Mouse (Mus musculus) ES-E14 (cell line): ENCODE results near the gene Pla2g2c. TPM values are rescaled to one million over a fixed set of nuclear protein-coding genes. Genes with fewer than 3 reads are reported as not detected.

Source experiments
- DNase-seq: peaks from one replicate; pipeline ENCODE4 v3.0.0-alpha.2; 2013; ENCODE audit warnings: low read depth, low spot score
- H3K27ac ChIP-seq: 2 replicates; pipeline ENCODE4 v1.5.1; 2012; ENCODE audit warnings: low read depth, mild to moderate bottlenecking, low read length, moderate library complexity, mixed read lengths; ENCODE audit not compliant: poor library complexity, insufficient read depth, severe bottlenecking
- H3K36me3 ChIP-seq: 2 replicates; pipeline ENCODE4 v1.6.1; 2012; ENCODE audit warnings: mild to moderate bottlenecking, low read length, moderate library complexity, mixed read lengths; ENCODE audit not compliant: control insufficient read depth, poor library complexity, insufficient read depth, severe bottlenecking
- H3K4me1 ChIP-seq, 2 experiments: fragments of 150-350 bp in 1 of 2; sonication (generic) in 1 of 2; 2 replicates each; pipeline ENCODE4 v1.6.1; 2012; ENCODE audit warnings: low read length in 2 of 2, mild to moderate bottlenecking in 1 of 2, mixed read lengths in 1 of 2; ENCODE audit not compliant: control insufficient read depth in 2 of 2, insufficient read depth in 2 of 2, poor library complexity in 1 of 2
- H3K4me3 ChIP-seq, 2 experiments: fragments of 150-350 bp in 1 of 2; sonication (generic) in 1 of 2; 2 replicates each; pipeline ENCODE4 v1.5.1; 2012; ENCODE audit warnings: low read length in 2 of 2, low read depth in 1 of 2, mild to moderate bottlenecking in 1 of 2, mixed read lengths in 1 of 2; ENCODE audit not compliant: insufficient read depth in 1 of 2, poor library complexity in 1 of 2, severe bottlenecking in 1 of 2
- H3K9ac ChIP-seq: 2 replicates; pipeline ENCODE4 v1.6.1; 2012; ENCODE audit warnings: low read depth, mild to moderate bottlenecking, low read length, mixed read lengths; ENCODE audit not compliant: poor library complexity, insufficient read depth, severe bottlenecking
- H3K9me3 ChIP-seq: fragments of 150-350 bp; sonication (generic); 2 replicates; pipeline ENCODE4 v1.6.1; 2012; ENCODE audit warnings: low read depth, mild to moderate bottlenecking, low read length; ENCODE audit not compliant: control insufficient read depth, insufficient read depth
- CHD2 ChIP-seq: IDR thresholded peaks from 2 replicates; pipeline ENCODE4 v1.6.1; 2014; ENCODE audit warnings: mild to moderate bottlenecking, low read depth, low read length, inconsistent platforms
- HCFC1 ChIP-seq: IDR thresholded peaks from 2 replicates; pipeline ENCODE4 v1.6.1; 2012; ENCODE audit warnings: low read length, inconsistent platforms, borderline replicate concordance; ENCODE audit not compliant: insufficient read depth
- MAFK ChIP-seq: IDR thresholded peaks from 2 replicates; pipeline ENCODE4 v1.6.1; 2014; ENCODE audit warnings: mild to moderate bottlenecking, low read depth, low read length, inconsistent platforms; ENCODE audit not compliant: insufficient read depth
- ZC3H11A ChIP-seq: IDR thresholded peaks from 2 replicates; pipeline ENCODE4 v1.6.1; 2012; ENCODE audit warnings: low read depth, mild to moderate bottlenecking, inconsistent platforms, low read length, borderline replicate concordance
- ZNF384 ChIP-seq: IDR thresholded peaks from 2 replicates; pipeline ENCODE4 v1.6.1; 2012; ENCODE audit warnings: low read depth, low read length, inconsistent platforms
- in situ Hi-C, 2 experiments: fragments of 600-800 bp; cut with MboI; formaldehyde crosslinking; loops; one replicate each; pipeline ENCODE4 v1.15.1; 2025; ENCODE audit warnings: low sequenced_read_pairs in 2 of 2, inconsistent platforms in 1 of 2; ENCODE audit not compliant: unreplicated experiment in 2 of 2
- total RNA-seq: library from RNA; depleted of rRNA; stranded (reverse); fragments of 300-350 nt; gene quantifications from 2 replicates; pipeline ENCODE4 v1.2.3, GENCODE M21; 2012

Pla2g2c gene
- total RNA-seq, 1 experiment: 0.54 TPM

- H3K36me3 ChIP-seq: no peaks in the 10 kb centered on the region
- no peak overlapping the region for H3K4me3 ChIP-seq
- TF ChIP-seq HCFC1: no peak
- in situ Hi-C loops: loop anchor here in 1 of 2 experiments (10.0 kb wide), 1 partner anchor 259 kb away; no protein-coding TSS in a partner anchor
- no peak overlapping the region for H3K27ac ChIP-seq
- no peak overlapping the region for H3K9ac ChIP-seq
- no peak for DNase-seq
- peaks cover 6 to 28% of the 10 kb centered on the region in 2 experiments; a peak in 3 of 4 replicates for H3K4me1 ChIP-seq
- no peaks in the 10 kb centered on the region for H3K9me3 ChIP-seq
Observed at GRCm38 (mm10) chr4:138703591-138703990, 21.0 kb upstream of the Pla2g2c start.

- in situ Hi-C loops: loop anchor here in 1 of 2 experiments (10.0 kb wide), 1 partner anchor 259 kb away; no protein-coding TSS in a partner anchor
- H3K36me3 ChIP-seq: no peaks in the 10 kb centered on the region
- TF ChIP-seq ZNF384 (no peak), HCFC1 (no peak), ZC3H11A (no peak), MAFK (no peak), CHD2 (no peak)
- H3K9me3 ChIP-seq: no peaks in the 10 kb centered on the region
- no peak overlapping the region for H3K9ac ChIP-seq
- peaks cover 6 to 28% of the 10 kb centered on the region in 2 experiments; a peak in 3 of 4 replicates for H3K4me1 ChIP-seq
- H3K27ac ChIP-seq: no peak overlapping the region
- no peak for DNase-seq
- no peak overlapping the region for H3K4me3 ChIP-seq
Observed at GRCm38 (mm10) chr4:138704169-138704568, 20.4 kb upstream of the Pla2g2c start.

DNA sequence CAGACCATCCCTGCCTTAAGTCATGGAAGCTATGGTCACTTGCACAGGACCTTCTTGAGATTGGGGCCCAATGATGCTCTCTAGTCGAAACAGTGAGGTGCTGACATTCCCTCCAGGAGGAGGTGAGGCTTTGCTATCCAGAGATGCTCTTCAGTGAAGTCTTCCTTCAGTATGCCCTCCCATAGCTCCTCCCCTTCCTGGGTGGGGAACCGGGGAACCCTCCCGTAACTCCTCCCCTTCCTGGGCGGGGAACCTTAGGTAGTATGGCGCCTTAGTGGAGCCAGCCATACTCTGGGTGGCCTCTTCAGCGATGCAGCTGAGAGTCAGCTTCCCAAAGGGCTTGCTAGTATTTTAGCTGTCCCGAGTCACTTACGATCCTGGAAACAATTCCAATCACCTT lies 18.0 kb upstream of the Pla2g2c start:
- no peaks in the 10 kb centered on the region for H3K36me3 ChIP-seq
- in situ Hi-C loops: loop anchor here in 1 of 2 experiments (10.0 kb wide), 1 partner anchor 262 kb away; no protein-coding TSS in a partner anchor
- H3K4me3 ChIP-seq: peak overlapping the region; percentile 63 to 78
- no peak overlapping the region for H3K27ac ChIP-seq
- peaks cover 3 to 30% of the 10 kb centered on the region in 2 experiments; a peak in 3 of 4 replicates for H3K4me1 ChIP-seq
- H3K9me3 ChIP-seq: no peaks in the 10 kb centered on the region
- no peak for TF ChIP-seq HCFC1
- no peak for TF ChIP-seq CHD2
- no peak for TF ChIP-seq ZNF384
- TF ChIP-seq ZC3H11A: no peak
- no peak for TF ChIP-seq MAFK
- DNase-seq: no peak
- H3K9ac ChIP-seq: peak overlapping the region; percentile 9

GRCm38 (mm10) chr4:138708636-138709035 lies 16.0 kb upstream of the Pla2g2c start:
- in situ Hi-C loops: loop anchor here in 1 of 2 experiments (10.0 kb wide), 1 partner anchor 264 kb away; no protein-coding TSS in a partner anchor
- Histone ChIP-seq H3K9ac (no peak overlapping the region), H3K4me3 (0 out of 4 replicates have a peak overlapping the region, but pooled peaks of 1 of the 2 experiments have one; percentile 7), H3K27ac (no peak overlapping the region), H3K36me3 (no peaks in the 10 kb centered on the region), H3K4me1 (peaks cover 3 to 25% of the 10 kb centered on the region in 2 experiments; a peak in 3 of 4 replicates), H3K9me3 (no peaks in the 10 kb centered on the region)
- TF ChIP-seq MAFK (no peak), ZNF384 (no peak), ZC3H11A (no peak), CHD2 (no peak)
- no peak for DNase-seq

DNA sequence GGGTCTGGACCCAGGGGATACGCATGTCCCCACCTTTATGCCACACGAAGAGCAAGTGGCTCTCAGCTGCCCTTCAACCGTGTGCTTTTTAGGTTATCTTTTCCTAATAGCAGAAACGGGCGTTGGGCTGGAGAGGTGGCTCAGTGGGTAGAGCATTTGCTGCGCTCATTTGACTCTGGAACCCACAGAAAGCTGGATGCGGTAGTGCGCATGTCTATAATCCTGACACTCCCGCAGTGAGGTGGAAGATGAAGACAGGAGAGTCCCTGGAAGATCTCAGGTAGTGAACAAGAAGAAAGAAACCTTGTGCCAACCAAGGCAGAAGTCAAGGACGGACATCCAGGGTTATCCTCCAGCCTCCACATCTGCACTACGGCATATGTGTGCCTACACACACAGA lies 15.3 kb upstream of the Pla2g2c start:
- Histone ChIP-seq H3K9ac (no peak overlapping the region), H3K4me3 (no peak overlapping the region), H3K36me3 (no peaks in the 10 kb centered on the region), H3K4me1 (peaks cover 3 to 24% of the 10 kb centered on the region in 2 experiments; a peak in 3 of 4 replicates), H3K27ac (no peak overlapping the region), H3K9me3 (no peaks in the 10 kb centered on the region)
- in situ Hi-C loops: loop anchor here in 1 of 2 experiments (10.0 kb wide), 1 partner anchor 264 kb away; no protein-coding TSS in a partner anchor
- TF ChIP-seq ZC3H11A (no peak), ZNF384 (no peak), CHD2 (no peak), MAFK (no peak), HCFC1 (no peak)
- no peak for DNase-seq
